Mouse (Mus musculus) stomach, embryonic 16.5 days (tissue): Measurements from ENCODE around the gene Serpine2. TPM values are rescaled to one million over a fixed set of nuclear protein-coding genes. Genes with fewer than 3 reads are reported as not detected.

ENCODE experiments used
- ATAC-seq: fragments of 200-750 bp; cut with Nextera tagmentation; 2 replicates; pipeline ENCODE4 v1.8.0; 2017; ENCODE audit warnings: moderate number of reproducible peaks, moderate TSS enrichment; ENCODE audit not compliant: insufficient read depth, low FRiP score
- H3K27ac ChIP-seq: fragments of 300-500 bp; sonication (generic); 2 replicates; pipeline ENCODE4 v1.5.1; 2014; ENCODE audit warnings: low read length
- H3K27me3 ChIP-seq: fragments of 300-500 bp; sonication (generic); 2 replicates; pipeline ENCODE4 v1.6.1; 2014; ENCODE audit warnings: low read length, control low read depth, mixed read lengths; ENCODE audit not compliant: control insufficient read depth, insufficient read depth
- H3K36me3 ChIP-seq: fragments of 300-500 bp; sonication (generic); 2 replicates; pipeline ENCODE4 v1.6.1; 2014; ENCODE audit warnings: low read length; ENCODE audit not compliant: control insufficient read depth, insufficient read depth
- H3K4me1 ChIP-seq: fragments of 300-500 bp; sonication (generic); 2 replicates; pipeline ENCODE4 v1.6.1; 2014; ENCODE audit warnings: low read length, control low read depth, mixed read lengths; ENCODE audit not compliant: control insufficient read depth, insufficient read depth
- H3K4me2 ChIP-seq: fragments of 300-500 bp; sonication (generic); 2 replicates; pipeline ENCODE4 v1.6.1; 2014; ENCODE audit warnings: low read depth, low read length, mixed read lengths
- H3K4me3 ChIP-seq: fragments of 300-500 bp; sonication (generic); replicated peaks from 2 replicates; pipeline ENCODE4 v1.5.1; 2014; ENCODE audit warnings: mild to moderate bottlenecking, low read length
- H3K9ac ChIP-seq: fragments of 300-500 bp; sonication (generic); 2 replicates; pipeline ENCODE4 v1.6.1; 2014; ENCODE audit warnings: low read length
- H3K9me3 ChIP-seq: fragments of 300-500 bp; sonication (generic); replicated peaks from 2 replicates; pipeline ENCODE4 v1.6.1; 2016; ENCODE audit warnings: low read length, control low read depth; ENCODE audit not compliant: control insufficient read depth
- WGBS: fragments of 180-500 bp; shearing (Covaris S2); extraction: QIAGEN DNeasy Blood & Tissue Kit; methylation state at CpG from one replicate; pipeline ENCODE4 v1.1.7; 2014; 5-methylcytosine and 5-hydroxymethylcytosine counted together
- polyA plus RNA-seq: library from polyadenylated mRNA; unstranded; fragments of >200 nt; fragmentation: Nextera tagmentation; extraction: Ambion mirVana; gene quantifications from 2 replicates; pipeline ENCODE4 v1.2.1, GENCODE M21; 2015

Gene Serpine2
- polyA plus RNA-seq, 1 experiment from 2014 or later: 96.3 TPM

DNA sequence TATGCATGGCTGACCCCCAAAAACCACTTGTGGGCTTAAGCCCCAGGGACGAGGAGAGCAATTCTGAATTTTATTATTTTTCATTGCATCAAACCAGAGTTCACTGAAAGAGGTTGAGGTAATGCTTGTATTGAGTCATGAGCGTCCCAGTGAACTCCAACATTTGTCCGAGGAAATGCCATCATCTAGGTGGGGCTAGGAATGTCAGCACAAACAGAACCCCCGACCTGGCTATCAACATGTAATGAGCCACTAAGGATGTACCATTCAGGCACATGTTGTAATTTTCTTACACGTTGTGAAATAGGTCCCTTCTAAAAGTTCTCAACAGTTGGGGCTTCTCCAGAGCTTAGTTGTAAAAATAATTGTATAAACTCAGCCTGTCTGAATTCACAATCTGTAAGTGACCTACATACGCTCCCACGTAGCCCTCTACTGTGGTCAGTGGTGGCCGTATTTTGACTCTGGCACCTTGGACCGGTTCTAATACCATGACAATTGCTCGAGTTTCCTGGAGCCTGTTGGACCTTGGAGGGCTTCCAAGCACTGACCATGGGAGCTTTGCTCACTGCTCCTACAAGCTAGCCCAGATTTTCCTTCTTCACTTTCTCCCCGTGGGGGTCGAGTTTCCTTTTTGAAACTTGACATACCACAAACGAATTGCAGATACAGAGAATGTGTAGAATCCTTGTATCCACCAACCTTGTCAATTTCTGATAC lies 38.0 kb downstream of the Serpine2 start:
- no peak overlapping the region for H3K9ac ChIP-seq
- H3K27ac ChIP-seq: no peak overlapping the region
- no peaks in the 10 kb centered on the region for H3K9me3 ChIP-seq
- peak overlapping the region; percentile 46; the same call in 1 of the 2 replicates for H3K4me2 ChIP-seq
- H3K4me3 ChIP-seq: no peak overlapping the region
- no peaks in the 10 kb centered on the region for H3K27me3 ChIP-seq
- no peak for ATAC-seq
- no peaks in the 10 kb centered on the region for H3K36me3 ChIP-seq
- 51% methylated on average over 13 of the region's 13 CpGs for WGBS
- H3K4me1 ChIP-seq: peaks cover 10% of the 10 kb centered on the region; the same call in 1 of the 2 replicates

GRCm38 (mm10) chr1:79819296-79819879 lies 41.6 kb downstream of the Serpine2 start:
- WGBS: 88% methylated on average over 11 of the region's 11 CpGs
- Histone ChIP-seq H3K27me3 (no peaks in the 10 kb centered on the region), H3K4me2 (no peak overlapping the region), H3K9me3 (no peaks in the 10 kb centered on the region), H3K27ac (no peak overlapping the region), H3K4me1 (peaks cover 8% of the 10 kb centered on the region; the same call in 1 of the 2 replicates), H3K4me3 (no peak overlapping the region), H3K9ac (no peak overlapping the region), H3K36me3 (no peaks in the 10 kb centered on the region)
- no peak for ATAC-seq

GRCm38 (mm10) chr1:79815446-79815845 lies 45.5 kb downstream of the Serpine2 start:
- Histone ChIP-seq H3K9ac (no peak overlapping the region), H3K9me3 (no peaks in the 10 kb centered on the region), H3K4me3 (no peak overlapping the region), H3K27ac (no peak overlapping the region), H3K27me3 (no peaks in the 10 kb centered on the region), H3K4me1 (no peaks in the 10 kb centered on the region), H3K4me2 (no peak overlapping the region), H3K36me3 (no peaks in the 10 kb centered on the region)
- no peak for ATAC-seq
- WGBS: 90% methylated on average over 3 of the region's 3 CpGs

GRCm38 (mm10) chr1:79809447-79809846 lies 51.5 kb downstream of the Serpine2 start:
- no peak overlapping the region for H3K4me3 ChIP-seq
- no peaks in the 10 kb centered on the region for H3K27me3 ChIP-seq
- no peak overlapping the region for H3K27ac ChIP-seq
- no peaks in the 10 kb centered on the region for H3K4me1 ChIP-seq
- H3K9me3 ChIP-seq: no peaks in the 10 kb centered on the region
- H3K36me3 ChIP-seq: no peaks in the 10 kb centered on the region
- no peak for ATAC-seq
- no peak overlapping the region for H3K9ac ChIP-seq
- WGBS: 83% methylated on average over 3 of the region's 3 CpGs
- no peak overlapping the region for H3K4me2 ChIP-seq

DNA sequence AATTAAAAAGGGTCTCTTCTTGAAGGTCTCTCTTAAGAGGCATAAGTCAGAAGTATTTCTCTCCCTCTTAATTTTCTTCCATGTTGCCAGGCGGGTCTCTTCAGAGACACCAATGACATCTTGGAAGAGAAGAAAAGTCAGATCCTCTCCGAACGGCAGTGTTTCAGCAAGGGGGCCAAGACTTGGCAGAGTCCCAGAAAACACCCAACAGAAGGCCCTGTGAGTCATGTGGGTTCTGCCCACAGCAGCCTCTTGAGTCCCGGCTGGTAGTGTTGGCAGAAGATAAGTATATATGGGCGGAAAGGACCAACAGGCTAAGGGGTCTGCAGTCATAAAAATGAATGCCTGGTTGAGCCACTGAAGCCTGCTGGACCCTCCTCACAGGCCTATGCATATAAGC lies 54.1 kb downstream of the Serpine2 start:
- no peak for ATAC-seq
- H3K4me2 ChIP-seq: no peak overlapping the region

DNA sequence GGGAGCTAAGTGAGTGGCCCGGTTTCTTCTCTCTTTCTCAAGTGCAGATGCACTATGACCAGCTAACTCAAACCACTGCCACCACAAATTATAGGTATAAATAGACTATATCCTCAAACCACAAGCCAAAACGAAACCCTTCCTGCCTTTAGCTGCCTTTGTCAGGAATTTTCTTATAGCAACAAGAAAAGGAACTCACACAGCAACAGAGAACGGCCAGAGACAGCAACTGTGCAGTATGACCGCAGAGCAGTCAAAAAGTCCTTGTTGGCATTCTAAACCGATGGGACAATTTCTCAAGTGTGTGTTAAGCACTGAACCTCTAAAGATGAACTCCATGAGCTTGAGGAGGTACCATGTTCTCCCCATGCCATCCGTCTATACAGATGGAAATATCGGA lies 57.4 kb downstream of the Serpine2 start:
- no peaks in the 10 kb centered on the region for H3K4me1 ChIP-seq
- no peak for ATAC-seq
- H3K4me3 ChIP-seq: no peak overlapping the region
- no peaks in the 10 kb centered on the region for H3K36me3 ChIP-seq
- WGBS: 84% methylated on average over 7 of the region's 7 CpGs
- no peaks in the 10 kb centered on the region for H3K27me3 ChIP-seq
- no peaks in the 10 kb centered on the region for H3K9me3 ChIP-seq
- H3K9ac ChIP-seq: no peak overlapping the region
- no peak overlapping the region for H3K27ac ChIP-seq
- H3K4me2 ChIP-seq: no peak overlapping the region

More for the DNA sequence above, 54.1 kb downstream of the Serpine2 start:
- Histone ChIP-seq H3K27me3 (no peaks in the 10 kb centered on the region), H3K27ac (no peak overlapping the region), H3K4me3 (no peak overlapping the region), H3K4me1 (no peaks in the 10 kb centered on the region), H3K9ac (no peak overlapping the region), H3K36me3 (no peaks in the 10 kb centered on the region), H3K9me3 (no peaks in the 10 kb centered on the region)
- 65% methylated on average over 5 of the region's 5 CpGs for WGBS

- no peak for ATAC-seq
- Histone ChIP-seq H3K27me3 (no peaks in the 10 kb centered on the region), H3K4me1 (no peaks in the 10 kb centered on the region), H3K4me2 (no peak overlapping the region), H3K36me3 (no peaks in the 10 kb centered on the region), H3K27ac (no peak overlapping the region), H3K9ac (no peak overlapping the region), H3K4me3 (no peak overlapping the region), H3K9me3 (no peaks in the 10 kb centered on the region)
- 85% methylated on average over 11 of the region's 11 CpGs for WGBS
Observed at GRCm38 (mm10) chr1:79802858-79803427, 58.0 kb downstream of the Serpine2 start.

GRCm38 (mm10) chr1:79797084-79797483 lies 63.9 kb downstream of the Serpine2 start:
- Histone ChIP-seq H3K4me1 (no peaks in the 10 kb centered on the region), H3K27me3 (no peaks in the 10 kb centered on the region), H3K4me2 (no peak overlapping the region), H3K36me3 (no peaks in the 10 kb centered on the region), H3K27ac (no peak overlapping the region), H3K9me3 (no peaks in the 10 kb centered on the region), H3K4me3 (no peak overlapping the region), H3K9ac (no peak overlapping the region)
- no peak for ATAC-seq
- 90% methylated on average over 3 of the region's 3 CpGs for WGBS

- Histone ChIP-seq H3K9me3 (no peaks in the 10 kb centered on the region), H3K9ac (no peak overlapping the region), H3K36me3 (peaks cover 10% of the 10 kb centered on the region), H3K27ac (no peak overlapping the region), H3K27me3 (no peaks in the 10 kb centered on the region), H3K4me2 (no peak overlapping the region), H3K4me1 (no peaks in the 10 kb centered on the region), H3K4me3 (no peak overlapping the region)
- 64% methylated on average over 7 of the region's 7 CpGs for WGBS
- no peak; the same call in 1 of the 2 replicates for ATAC-seq
Observed at GRCm38 (mm10) chr1:79786267-79786927, 74.6 kb downstream of the Serpine2 start.
